Mouse (Mus musculus) cerebellum, adult 2 months (tissue): ENCODE data around the gene Clec3a. TPM values are rescaled to one million over a fixed set of nuclear protein-coding genes. Genes with fewer than 3 reads are reported as not detected.

Source experiments
- DNase-seq, 2 experiments: peaks; one replicate each; pipeline ENCODE4 v3.0.0; 2021
- H3K27ac ChIP-seq: fragments of 200-500 bp; 2 replicates; pipeline ENCODE4 v1.5.1; 2012; ENCODE audit warnings: low read length, control low read depth, inconsistent platforms; ENCODE audit not compliant: insufficient read depth
- H3K27me3 ChIP-seq: fragments of 200-500 bp; 2 replicates; pipeline ENCODE4 v1.6.1; 2012; ENCODE audit warnings: inconsistent platforms, mild to moderate bottlenecking, low read length, moderate library complexity; ENCODE audit not compliant: control insufficient read depth, insufficient read depth
- H3K4me1 ChIP-seq: fragments of 200-500 bp; 2 replicates; pipeline ENCODE4 v1.6.1; 2011; ENCODE audit warnings: low read length; ENCODE audit not compliant: control insufficient read depth, insufficient read depth
- H3K4me3 ChIP-seq: fragments of 200-500 bp; replicated peaks from 2 replicates; pipeline ENCODE3; 2011; ENCODE audit warnings: mild to moderate bottlenecking, low read depth, low read length, control low read depth; ENCODE audit not compliant: insufficient read depth
- CTCF ChIP-seq: fragments of 200-500 bp; IDR thresholded peaks from 2 replicates; pipeline ENCODE4 v1.5.1; 2011; ENCODE audit warnings: low read depth, mild to moderate bottlenecking, control low read depth, low read length, moderate library complexity, borderline replicate concordance; ENCODE audit not compliant: insufficient read depth
- POLR2A ChIP-seq: fragments of 200-500 bp; IDR thresholded peaks from 2 replicates; pipeline ENCODE4 v1.6.1; 2011; ENCODE audit warnings: low read length, control low read depth, borderline replicate concordance; ENCODE audit not compliant: insufficient read depth
- WGBS: fragments of 180-500 bp; shearing (Covaris S2); methylation state at CpG from one replicate; pipeline ENCODE4 v1.1.7; 2018; 5-methylcytosine and 5-hydroxymethylcytosine counted together
- polyA plus RNA-seq: library from polyadenylated mRNA; depleted of rRNA; stranded (reverse); fragments of >200 nt; gene quantifications from 2 replicates; pipeline ENCODE4 v1.2.3, GENCODE M21; 2012

The Clec3a gene
- polyA plus RNA-seq, 1 experiment: not detected

- no peaks in the 10 kb centered on the region for H3K27me3 ChIP-seq
- 88% methylated on average over 4 of the region's 4 CpGs for WGBS
- H3K4me3 ChIP-seq: no peak overlapping the region
- no peak for DNase-seq
- TF ChIP-seq CTCF: no peak
- TF ChIP-seq POLR2A: no peak
- no peak overlapping the region for H3K27ac ChIP-seq
- no peaks in the 10 kb centered on the region for H3K4me1 ChIP-seq
Measured at GRCm38 (mm10) chr8:114441616-114442015, 23.7 kb downstream of the Clec3a start.

GRCm38 (mm10) chr8:114446884-114447283 is 29.0 kb downstream of the Clec3a start:
- Histone ChIP-seq H3K27ac (no peak overlapping the region), H3K4me3 (no peak overlapping the region), H3K27me3 (no peaks in the 10 kb centered on the region), H3K4me1 (no peaks in the 10 kb centered on the region)
- no peak for DNase-seq
- WGBS: 83% methylated on average over 7 of the region's 7 CpGs
- no peak for TF ChIP-seq POLR2A
- TF ChIP-seq CTCF: no peak

GRCm38 (mm10) chr8:114452278-114452677 is 34.4 kb downstream of the Clec3a start:
- DNase-seq: no peak
- H3K4me3 ChIP-seq: no peak overlapping the region
- WGBS: 87% methylated on average over 8 of the region's 8 CpGs
- H3K4me1 ChIP-seq: no peaks in the 10 kb centered on the region; the same call in 1 of the 2 replicates
- H3K27ac ChIP-seq: no peak overlapping the region
- no peaks in the 10 kb centered on the region for H3K27me3 ChIP-seq
- TF ChIP-seq CTCF: no peak
- no peak for TF ChIP-seq POLR2A

DNA sequence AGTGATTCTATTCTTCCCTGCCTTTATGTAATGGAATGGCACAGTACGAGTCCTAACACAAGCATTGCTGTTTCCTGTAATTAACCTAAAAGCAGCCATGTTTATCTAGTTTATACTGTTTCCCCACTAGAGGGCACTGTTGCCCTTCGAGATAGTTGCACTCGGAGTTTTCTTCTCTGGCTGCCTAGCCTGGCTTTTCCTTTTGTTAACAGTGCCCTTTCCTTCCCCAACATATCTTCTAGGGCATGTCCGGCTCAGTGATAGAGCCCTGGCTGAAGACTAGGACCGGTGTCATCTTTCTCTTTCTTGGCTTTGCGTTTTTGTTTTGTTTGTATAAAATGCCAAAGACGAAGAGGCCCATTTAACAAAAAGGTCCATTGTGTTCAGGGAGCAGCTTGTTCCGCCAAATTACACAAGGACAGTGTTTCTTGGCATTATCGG is 34.9 kb downstream of the Clec3a start:
- no peaks in the 10 kb centered on the region for H3K27me3 ChIP-seq
- no peak for TF ChIP-seq POLR2A
- TF ChIP-seq CTCF: peak; percentile 66
- WGBS: 10% methylated on average over 9 of the region's 9 CpGs
- no peak overlapping the region for H3K4me3 ChIP-seq
- H3K27ac ChIP-seq: peak overlapping the region; percentile 14; the same call in 1 of the 2 replicates
- DNase-seq: peak; percentile 82 to 85
- no peaks in the 10 kb centered on the region; the same call in 1 of the 2 replicates for H3K4me1 ChIP-seq

DNA sequence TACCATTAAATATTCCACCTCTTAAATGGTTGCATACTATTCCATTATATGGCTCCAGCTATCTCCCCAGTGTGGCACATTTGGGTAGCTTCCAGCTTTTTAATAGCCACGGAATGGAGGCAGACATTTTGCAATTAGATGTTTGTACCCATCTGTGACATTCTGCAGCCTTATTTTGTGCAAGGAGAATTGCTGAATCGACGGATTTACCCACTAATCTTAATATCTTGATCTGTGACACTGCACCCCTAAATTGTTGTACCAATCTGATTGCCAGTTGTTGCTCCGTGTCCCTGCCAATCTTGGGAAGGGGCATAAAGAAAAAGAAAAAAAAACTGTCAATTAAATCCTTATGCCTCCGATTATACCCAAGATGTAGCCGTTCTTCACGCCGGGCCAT is 37.4 kb downstream of the Clec3a start:
- TF ChIP-seq CTCF: no peak
- 89% methylated on average over 8 of the region's 8 CpGs for WGBS
- Histone ChIP-seq H3K27me3 (no peaks in the 10 kb centered on the region), H3K27ac (no peak overlapping the region), H3K4me3 (no peak overlapping the region), H3K4me1 (peaks cover 3% of the 10 kb centered on the region; the same call in 1 of the 2 replicates)
- no peak for DNase-seq

- H3K27ac ChIP-seq: peak overlapping the region; percentile 8; the same call in 1 of the 2 replicates
- H3K4me3 ChIP-seq: peak overlapping the region; percentile 17
- peak; percentile 56 to 62 for DNase-seq
- H3K27me3 ChIP-seq: no peaks in the 10 kb centered on the region
- peaks cover 3% of the 10 kb centered on the region; the same call in 1 of the 2 replicates for H3K4me1 ChIP-seq
- TF ChIP-seq POLR2A (no peak), CTCF (no peak)
- 61% methylated on average over 15 of the region's 15 CpGs for WGBS
Measured at GRCm38 (mm10) chr8:114455953-114456352, 38.1 kb downstream of the Clec3a start.

DNA sequence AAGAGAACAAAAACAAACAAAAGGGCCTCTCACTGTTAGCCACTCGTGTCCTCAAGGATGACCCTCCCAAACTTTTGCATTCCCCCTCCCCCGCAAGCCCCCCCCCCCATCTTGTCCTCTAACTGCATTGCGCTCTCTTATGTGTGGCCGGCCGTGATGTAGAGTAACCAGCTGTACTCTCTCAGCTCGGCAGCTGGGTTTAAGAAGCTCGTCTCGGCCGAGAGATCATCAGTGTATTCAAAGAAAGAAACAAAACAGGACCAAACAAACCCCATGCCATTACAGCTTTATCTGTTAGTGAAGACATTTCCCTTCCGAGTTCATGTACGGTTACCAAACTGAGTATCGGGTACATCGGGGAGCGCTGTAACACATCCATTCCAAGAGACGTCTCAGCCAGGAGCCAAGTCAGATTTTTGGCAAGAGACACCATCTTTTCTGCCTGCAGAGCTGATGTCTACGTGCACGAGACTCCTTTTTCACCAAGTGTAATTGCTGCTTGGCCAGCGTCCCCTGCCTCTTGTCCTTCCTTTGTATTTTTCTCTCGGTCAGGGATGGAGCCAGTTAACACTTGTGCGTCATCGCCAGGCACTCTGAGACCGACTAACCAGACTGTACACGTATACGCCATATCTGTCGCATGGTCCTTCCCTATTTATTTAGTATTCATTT is 40.4 kb downstream of the Clec3a start:
- TF ChIP-seq CTCF: no peak
- TF ChIP-seq POLR2A: no peak
- no peaks in the 10 kb centered on the region for H3K27me3 ChIP-seq
- 69% methylated on average over 25 of the region's 25 CpGs for WGBS
- DNase-seq: peak in 1 of 2 experiments; percentile 31
- H3K4me1 ChIP-seq: 0 out of 2 replicates have a peak, but pooled peaks cover 3% of the 10 kb centered on the region
- no peak overlapping the region for H3K4me3 ChIP-seq
- no peak overlapping the region for H3K27ac ChIP-seq

GRCm38 (mm10) chr8:114460600-114460999 is 42.7 kb downstream of the Clec3a start:
- TF ChIP-seq CTCF: peak; percentile 12; the same call in 1 of the 2 replicates
- TF ChIP-seq POLR2A: no peak
- 0 out of 2 replicates have a peak, but pooled peaks cover 3% of the 10 kb centered on the region for H3K4me1 ChIP-seq
- H3K27me3 ChIP-seq: no peaks in the 10 kb centered on the region
- WGBS: 82% methylated on average over 5 of the region's 5 CpGs
- no peak overlapping the region for H3K4me3 ChIP-seq
- H3K27ac ChIP-seq: no peak overlapping the region
- no peak for DNase-seq
